Mouse (Mus musculus): ENCODE measurements around the gene R3hcc1l.

- TF ChIP-seq CTCF (IDR thresholded peaks at IDR 0.05; ENCODE audit: extremely low read depth, insufficient read length, insufficient replicate concordance, low read depth, low read length), result no peak
- TF ChIP-seq POLR2A (IDR thresholded peaks at IDR 0.05; ENCODE audit: low read depth, low read length), result no peak
Observed at GRCm38 (mm10) chr19:42510276-42511171, 8.0 kb upstream of the R3hcc1l start.

Measured in small intestine, adult 2 months (tissue).